Mouse (Mus musculus) E14TG2a.4 (cell line): ENCODE data around the gene Prkci.

Source experiments
- CTCF ChIP-seq: conservative IDR thresholded peaks from 2 replicates; pipeline ENCODE4 v1.5.1; 2014; ENCODE audit warnings: low read length
- NANOG ChIP-seq: IDR thresholded peaks from 2 replicates; pipeline ENCODE4 v1.6.1; 2014; ENCODE audit warnings: borderline replicate concordance, low read length, mixed read lengths
- POU5F1 ChIP-seq: IDR thresholded peaks from 2 replicates; pipeline ENCODE4 v1.6.1; 2014; ENCODE audit warnings: low read length, borderline replicate concordance

DNA sequence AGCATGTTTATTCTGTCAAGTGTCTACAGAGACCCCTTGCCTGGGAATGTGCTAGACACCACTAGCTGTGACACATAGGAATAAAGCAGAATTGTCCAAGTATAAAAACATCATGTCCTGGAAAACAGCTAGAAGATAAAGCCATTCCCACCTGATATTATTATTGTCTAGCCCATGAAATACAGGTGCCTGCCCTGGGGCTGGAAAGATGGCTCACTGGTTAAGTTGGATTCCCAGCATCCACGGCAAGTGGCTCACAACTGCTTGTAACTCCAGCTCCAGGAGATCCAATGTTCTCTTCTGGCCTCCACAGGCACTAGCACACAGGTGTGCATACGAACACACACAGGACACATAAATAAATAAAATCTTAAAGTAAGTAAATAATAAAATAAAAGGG, 36.8 kb upstream of the Prkci start:
- TF ChIP-seq CTCF (no peak), NANOG (no peak), POU5F1 (no peak)
